In the genomic region with DNA sequence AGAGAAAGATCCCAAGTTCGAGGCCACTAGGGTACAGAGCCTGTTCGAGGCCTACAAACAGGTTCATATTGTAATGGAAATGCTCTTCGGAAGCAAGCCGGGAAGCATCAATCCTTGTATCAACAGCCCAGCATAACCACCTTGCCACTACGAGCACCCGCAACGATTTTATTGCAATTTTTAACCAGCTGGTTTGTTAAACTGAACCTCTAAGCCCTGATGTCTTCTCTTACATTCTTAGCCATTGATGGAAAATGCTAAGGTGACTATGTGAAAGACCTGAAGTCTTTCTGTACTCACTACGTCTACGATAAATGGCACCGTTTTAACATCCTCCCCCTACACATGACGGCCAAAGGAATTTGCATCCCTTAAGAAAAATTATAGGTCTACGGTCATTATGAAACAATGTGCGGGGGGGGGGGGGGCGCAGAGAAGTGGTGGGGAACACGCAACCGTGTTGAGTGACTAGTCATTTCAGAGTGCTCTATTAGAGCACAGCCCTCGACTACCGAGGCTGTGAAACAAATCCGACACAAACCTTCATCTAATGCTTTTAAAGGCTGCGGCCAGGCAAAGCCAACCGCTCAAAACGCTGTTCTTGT, we compare ENCODE assay signal across 7 mouse cellular contexts. TPM values are rescaled to one million over a fixed set of nuclear protein-coding genes. Genes with fewer than 3 reads are reported as not detected.
DNase-seq lines count a peak whose midpoint lies in the region; ATAC-seq and TF ChIP-seq lines count a peak whose summit lies in the region.

No protein-coding gene starts in this region.

- no peak for TF ChIP-seq POLR2A in thymus, adult 2 months (IDR thresholded peaks at IDR 0.05; ENCODE audit: control insufficient read depth, extremely low read depth, insufficient read depth, low read length, poor library complexity)

- 0 out of 2 replicates have a peak, but pooled peaks have one; percentile 9 for ATAC-seq in erythroblast, adult 5-6 weeks (replicated peaks; ENCODE audit: low FRiP score, poor library complexity, severe bottlenecking)
- ATAC-seq in liver, embryonic 11.5 days (replicated peaks; ENCODE audit: low FRiP score), result no peak
- ATAC-seq in stomach, embryonic 16.5 days (ENCODE audit: insufficient read depth, low FRiP score), result no peak
- no peak for ATAC-seq in inflammation-experienced regulatory T-cells, adult 6 months

- TF ChIP-seq CTCF in thymus, adult 2 months (IDR thresholded peaks at IDR 0.05; ENCODE audit: borderline replicate concordance, control insufficient read depth, extremely low read depth, insufficient read depth, low read length, poor library complexity), result no peak

- no peak for DNase-seq in thymus, adult 2 months
- no peak for DNase-seq in thymus, postnatal 14 days
- DNase-seq in liver, embryonic 11.5 days (ENCODE audit: low spot score), result no peak
- no peak for DNase-seq in ovary, postnatal 10 days (ENCODE audit: low spot score)

- H3K4me3 ChIP-seq in thymus, adult 2 months (ENCODE audit: control insufficient read depth, insufficient read depth, low read length), result peak overlapping the region; percentile 81
- peak overlapping the region; percentile 93 for H3K4me3 ChIP-seq in liver, embryonic 11.5 days (ENCODE audit: low read depth, low read length)
- H3K4me3 ChIP-seq in stomach, embryonic 16.5 days (replicated peaks; ENCODE audit: low read length), result peak overlapping the region; percentile 83

- peak overlapping the region; percentile 91 for H3K4me2 ChIP-seq in liver, embryonic 11.5 days
- H3K4me2 ChIP-seq in stomach, embryonic 16.5 days (ENCODE audit: low read depth, low read length), result peak overlapping the region; percentile 63

- peaks cover 7% of the 10 kb centered on the region for H3K4me1 ChIP-seq in thymus, adult 2 months (replicated peaks; ENCODE audit: control insufficient read depth, insufficient read depth, low read length)
- peaks cover 44% of the 10 kb centered on the region for H3K4me1 ChIP-seq in liver, embryonic 11.5 days (replicated peaks; ENCODE audit: control insufficient read depth, insufficient read depth, low read length)
- peaks cover 34% of the 10 kb centered on the region for H3K4me1 ChIP-seq in stomach, embryonic 16.5 days (ENCODE audit: control insufficient read depth, insufficient read depth, low read length)

- WGBS in thymus, adult 2 months, result 6% methylated on average over 22 of the region's 22 CpGs
- WGBS in liver, embryonic 11.5 days, result 12% methylated on average over 22 of the region's 22 CpGs
- WGBS in stomach, embryonic 16.5 days, result 3% methylated on average over 22 of the region's 22 CpGs

- peak overlapping the region; percentile 96 for H3K9ac ChIP-seq in liver, embryonic 11.5 days (ENCODE audit: low read depth, low read length)
- peak overlapping the region; percentile 97 for H3K9ac ChIP-seq in stomach, embryonic 16.5 days (ENCODE audit: low read length)

- no peaks in the 10 kb centered on the region for H3K9me3 ChIP-seq in liver, embryonic 11.5 days (ENCODE audit: control insufficient read depth, low read length)
- H3K9me3 ChIP-seq in stomach, embryonic 16.5 days (replicated peaks; ENCODE audit: control insufficient read depth, low read length), result no peaks in the 10 kb centered on the region

- H3K36me3 ChIP-seq in thymus, adult 2 months (ENCODE audit: control insufficient read depth, insufficient read depth, low read length), result no peaks in the 10 kb centered on the region
- H3K36me3 ChIP-seq in liver, embryonic 11.5 days (ENCODE audit: control insufficient read depth, insufficient read depth, low read length), result 0 out of 2 replicates have a peak, but pooled peaks cover 2% of the 10 kb centered on the region
- H3K36me3 ChIP-seq in stomach, embryonic 16.5 days (ENCODE audit: control insufficient read depth, insufficient read depth, low read length), result no peaks in the 10 kb centered on the region

- H3K27ac ChIP-seq in thymus, adult 2 months (ENCODE audit: control insufficient read depth, insufficient read depth, low read length), result peak overlapping the region; percentile 57
- H3K27ac ChIP-seq in liver, embryonic 11.5 days (ENCODE audit: low read depth, low read length), result peak overlapping the region; percentile 96
- peak overlapping the region; percentile 97 for H3K27ac ChIP-seq in stomach, embryonic 16.5 days (ENCODE audit: low read length)

- no peaks in the 10 kb centered on the region for H3K27me3 ChIP-seq in thymus, adult 2 months (ENCODE audit: control insufficient read depth, insufficient read depth, low read length)
- no peaks in the 10 kb centered on the region for H3K27me3 ChIP-seq in liver, embryonic 11.5 days (replicated peaks; ENCODE audit: control insufficient read depth, insufficient read depth, low read length)
- H3K27me3 ChIP-seq in stomach, embryonic 16.5 days (ENCODE audit: control insufficient read depth, insufficient read depth, low read length), result no peaks in the 10 kb centered on the region

RNA-seq across cellular contexts. Expression of a gene that starts 53.3 kb away (rescaled TPM):
- polyA plus RNA-seq in thymus, adult 2 months (2012; rRNA removed), result 0.24 and 0.30 TPM in 2 replicates
- not detected in 2 replicates for total RNA-seq in erythroblast, adult 5-6 weeks (2015; ENCODE audit: low replicate concordance)
- total RNA-seq in erythroblast, adult 5-6 weeks (2017; ENCODE audit: low replicate concordance), result not detected in 2 replicates
- polyA plus RNA-seq in liver, embryonic 11.5 days (2014; fragmentation: Nextera tagmentation; extraction: Ambion mirVana), result 0.26 and 0.53 TPM in 2 replicates
- polyA plus RNA-seq in stomach, embryonic 16.5 days (2015; fragmentation: Nextera tagmentation; extraction: Ambion mirVana), result 5.7 and 6.5 TPM in 2 replicates
- not detected for polyA plus RNA-seq in inflammation-experienced regulatory T-cells, adult 6 months (2017; shearing (Covaris generic))

RNA-seq across cellular contexts. Expression of a gene that starts 53.8 kb away (rescaled TPM):
- polyA plus RNA-seq in thymus, adult 2 months (2012; rRNA removed), result 32.8 and 32.9 TPM in 2 replicates
- total RNA-seq in erythroblast, adult 5-6 weeks (2015; ENCODE audit: low replicate concordance), result 20.2 and 22.4 TPM in 2 replicates
- total RNA-seq in erythroblast, adult 5-6 weeks (2017; ENCODE audit: low replicate concordance), result 20.9 and 22.4 TPM in 2 replicates
- 107 and 110 TPM in 2 replicates for polyA plus RNA-seq in liver, embryonic 11.5 days (2014; fragmentation: Nextera tagmentation; extraction: Ambion mirVana)
- polyA plus RNA-seq in stomach, embryonic 16.5 days (2015; fragmentation: Nextera tagmentation; extraction: Ambion mirVana), result 86.4 and 91.2 TPM in 2 replicates
- 10 to 100 TPM; 22.1 to 37.3 (median 31.6) TPM for polyA plus RNA-seq in inflammation-experienced regulatory T-cells, adult 6 months (2017; shearing (Covaris generic))
